Mouse (Mus musculus) liver, embryonic 12.5 days (tissue): ENCODE data around the gene Unc5c. TPM values are rescaled to one million over a fixed set of nuclear protein-coding genes. Genes with fewer than 3 reads are reported as not detected.

Source experiments
- ATAC-seq: fragments of 200-750 bp; cut with Nextera tagmentation; 2 replicates; pipeline ENCODE4 v1.8.0; 2017; ENCODE audit warnings: moderate number of reproducible peaks, mild to moderate bottlenecking, moderate library complexity
- H3K27ac ChIP-seq: fragments of 300-500 bp; sonication (generic); 2 replicates; pipeline ENCODE4 v1.5.1; 2016; ENCODE audit warnings: mild to moderate bottlenecking
- H3K27me3 ChIP-seq: fragments of 300-500 bp; sonication (generic); replicated peaks from 2 replicates; pipeline ENCODE4 v1.6.1; 2016; ENCODE audit warnings: mild to moderate bottlenecking, moderate library complexity
- H3K36me3 ChIP-seq: fragments of 300-500 bp; sonication (generic); 2 replicates; pipeline ENCODE4 v1.6.1; 2016; ENCODE audit warnings: mild to moderate bottlenecking, moderate library complexity
- H3K4me1 ChIP-seq: fragments of 300-500 bp; sonication (generic); 2 replicates; pipeline ENCODE4 v1.6.1; 2016
- H3K4me2 ChIP-seq: fragments of 300-500 bp; sonication (generic); 2 replicates; pipeline ENCODE4 v1.6.1; 2016; ENCODE audit warnings: mild to moderate bottlenecking, moderate library complexity
- H3K4me3 ChIP-seq: fragments of 300-500 bp; sonication (generic); 2 replicates; pipeline ENCODE4 v1.5.1; 2016; ENCODE audit warnings: mild to moderate bottlenecking, moderate library complexity
- H3K9ac ChIP-seq: fragments of 300-500 bp; sonication (generic); 2 replicates; pipeline ENCODE4 v1.6.1; 2016; ENCODE audit warnings: mild to moderate bottlenecking, moderate library complexity
- H3K9me3 ChIP-seq: fragments of 300-500 bp; sonication (generic); replicated peaks from 2 replicates; pipeline ENCODE4 v1.6.1; 2016; ENCODE audit warnings: mild to moderate bottlenecking, moderate library complexity
- WGBS: fragments of 180-500 bp; shearing (Covaris S2); methylation state at CpG from one replicate; pipeline ENCODE4 v1.1.7; 2016; ENCODE audit not compliant: insufficient replicate concordance; 5-methylcytosine and 5-hydroxymethylcytosine counted together
- polyA plus RNA-seq: library from polyadenylated mRNA; unstranded; fragments of >200 nt; fragmentation: Nextera tagmentation; extraction: Ambion mirVana; gene quantifications from 2 replicates; pipeline ENCODE4 v1.2.1, GENCODE M21; 2016

Unc5c gene
- polyA plus RNA-seq, 1 experiment from 2014 or later = 1.1 TPM

DNA sequence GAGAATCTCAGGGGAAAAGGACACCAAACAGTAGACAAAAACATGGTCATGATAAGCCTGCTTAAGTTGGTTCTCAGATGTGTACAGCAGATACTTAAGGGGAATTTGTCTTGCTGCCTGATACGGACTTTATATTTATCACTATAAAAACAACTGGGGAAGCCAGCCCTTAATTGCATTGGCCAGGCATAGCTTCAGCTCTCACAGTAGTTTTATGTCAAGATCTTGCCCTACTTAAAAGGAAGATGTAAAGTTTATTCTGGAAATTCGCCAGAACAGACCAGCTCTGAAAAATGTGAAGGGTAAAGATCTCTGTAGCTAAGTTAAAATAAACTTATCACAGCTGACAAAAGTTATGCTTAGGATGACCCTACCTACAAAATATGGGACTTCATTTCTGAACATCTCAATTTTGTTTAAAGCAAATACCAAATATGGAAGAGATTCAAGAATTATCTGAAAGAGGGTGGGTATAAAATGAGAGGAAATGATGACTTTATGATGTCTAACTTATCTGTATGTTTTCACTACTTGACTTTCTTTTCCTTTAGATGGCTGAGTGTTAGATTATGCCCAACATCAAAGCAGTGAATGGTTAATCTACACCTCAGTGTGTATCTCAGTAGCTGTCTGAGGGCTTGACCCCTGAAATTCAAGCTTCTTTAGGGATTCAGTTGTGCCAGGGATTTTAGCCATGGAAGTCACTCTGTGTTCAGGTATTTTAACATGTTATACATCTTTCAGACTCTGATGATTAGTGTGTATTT lies 18.8 kb downstream of the Unc5c start:
- H3K36me3 ChIP-seq = no peaks in the 10 kb centered on the region
- no peaks in the 10 kb centered on the region for H3K9me3 ChIP-seq
- no peak for ATAC-seq
- no peak overlapping the region for H3K4me3 ChIP-seq
- H3K9ac ChIP-seq = no peak overlapping the region
- H3K27ac ChIP-seq = no peak overlapping the region
- WGBS = 57% methylated on average over 2 of the region's 2 CpGs
- H3K4me2 ChIP-seq = no peak overlapping the region
- no peaks in the 10 kb centered on the region for H3K27me3 ChIP-seq
- no peaks in the 10 kb centered on the region for H3K4me1 ChIP-seq

DNA sequence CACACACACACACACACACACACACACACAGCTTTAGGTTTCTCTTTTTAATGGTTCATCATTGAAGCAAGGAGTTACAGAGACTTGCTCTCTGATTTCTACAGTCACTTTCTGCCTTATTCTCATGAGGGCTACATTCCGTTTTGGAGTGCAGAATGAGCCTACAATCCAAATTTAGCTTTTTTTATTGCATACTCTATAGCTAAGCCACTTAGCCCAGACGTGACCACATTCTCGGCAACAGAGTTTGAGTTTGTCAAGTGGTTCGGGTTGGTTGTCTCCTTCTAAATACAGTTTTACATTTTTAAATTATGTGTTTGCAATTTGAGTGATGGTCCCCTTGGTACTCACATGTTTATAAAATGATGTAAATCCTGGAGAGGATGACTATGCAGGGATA lies 20.2 kb downstream of the Unc5c start:
- Histone ChIP-seq H3K9ac (no peak overlapping the region), H3K36me3 (no peaks in the 10 kb centered on the region), H3K9me3 (no peaks in the 10 kb centered on the region), H3K4me2 (no peak overlapping the region), H3K27me3 (no peaks in the 10 kb centered on the region), H3K27ac (no peak overlapping the region), H3K4me3 (no peak overlapping the region), H3K4me1 (no peaks in the 10 kb centered on the region)
- 66% methylated on average over 4 of the region's 4 CpGs for WGBS
- no peak for ATAC-seq

DNA sequence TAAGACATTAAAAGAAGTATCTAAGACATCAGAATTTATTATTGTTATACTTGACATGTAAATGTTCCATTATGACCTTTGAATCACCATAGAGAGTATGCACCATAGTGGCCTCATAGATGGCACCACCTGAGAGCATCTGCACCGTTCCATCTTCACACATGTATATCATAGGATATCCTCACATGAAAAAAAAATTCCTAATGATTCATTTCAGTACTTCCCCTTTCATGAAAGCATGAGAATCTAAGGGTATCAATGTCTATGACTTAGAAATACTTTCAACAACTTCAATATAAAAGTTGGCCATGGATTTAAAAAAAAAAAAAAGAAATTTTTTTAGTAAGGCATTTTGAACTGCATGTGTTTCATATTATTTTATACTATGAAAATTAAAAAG lies 25.6 kb downstream of the Unc5c start:
- Histone ChIP-seq H3K36me3 (no peaks in the 10 kb centered on the region), H3K27me3 (no peaks in the 10 kb centered on the region), H3K4me3 (no peak overlapping the region), H3K9ac (no peak overlapping the region), H3K4me1 (no peaks in the 10 kb centered on the region), H3K4me2 (no peak overlapping the region), H3K27ac (no peak overlapping the region), H3K9me3 (no peaks in the 10 kb centered on the region)
- 66% methylated on average over 1 of the region's 1 CpGs for WGBS
- ATAC-seq = no peak

DNA sequence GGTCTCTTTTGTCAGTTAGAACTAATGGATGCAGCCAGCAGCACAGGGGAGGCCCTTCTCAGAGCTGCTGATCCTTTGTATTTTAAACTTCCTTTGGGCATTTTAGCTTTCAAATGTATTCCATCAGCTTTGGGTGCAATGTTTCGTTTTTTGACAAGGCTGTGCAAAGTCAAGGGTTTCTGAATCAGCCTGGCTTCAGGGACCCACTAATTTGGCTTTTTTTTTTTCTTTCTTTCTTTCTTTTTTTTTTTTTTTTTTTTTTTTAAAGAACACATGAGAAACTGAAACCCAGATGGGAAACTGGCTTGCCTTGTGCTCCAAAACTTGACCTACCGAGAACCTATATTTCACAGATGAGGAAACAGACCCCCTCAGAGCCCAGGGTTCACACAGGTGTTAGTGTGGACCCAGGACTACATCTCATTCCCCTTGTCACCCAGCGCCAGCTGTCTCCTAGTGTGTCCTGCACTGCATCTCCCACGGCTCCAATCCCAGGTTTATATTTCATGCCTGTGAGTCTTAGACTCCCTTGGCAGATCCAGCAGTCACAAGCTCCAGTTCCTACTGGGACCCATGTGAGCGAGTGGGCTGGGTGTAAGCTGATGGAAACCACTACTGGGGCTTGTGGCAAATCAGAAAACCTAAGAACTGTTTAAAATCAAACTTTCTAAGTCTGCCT lies 26.4 kb downstream of the Unc5c start:
- 53% methylated on average over 5 of the region's 5 CpGs for WGBS
- H3K4me2 ChIP-seq = no peak overlapping the region
- H3K36me3 ChIP-seq = no peaks in the 10 kb centered on the region
- no peaks in the 10 kb centered on the region for H3K4me1 ChIP-seq
- no peaks in the 10 kb centered on the region for H3K27me3 ChIP-seq
- no peak overlapping the region for H3K27ac ChIP-seq
- H3K4me3 ChIP-seq = no peak overlapping the region
- ATAC-seq = no peak
- no peak overlapping the region for H3K9ac ChIP-seq
- H3K9me3 ChIP-seq = no peaks in the 10 kb centered on the region

DNA sequence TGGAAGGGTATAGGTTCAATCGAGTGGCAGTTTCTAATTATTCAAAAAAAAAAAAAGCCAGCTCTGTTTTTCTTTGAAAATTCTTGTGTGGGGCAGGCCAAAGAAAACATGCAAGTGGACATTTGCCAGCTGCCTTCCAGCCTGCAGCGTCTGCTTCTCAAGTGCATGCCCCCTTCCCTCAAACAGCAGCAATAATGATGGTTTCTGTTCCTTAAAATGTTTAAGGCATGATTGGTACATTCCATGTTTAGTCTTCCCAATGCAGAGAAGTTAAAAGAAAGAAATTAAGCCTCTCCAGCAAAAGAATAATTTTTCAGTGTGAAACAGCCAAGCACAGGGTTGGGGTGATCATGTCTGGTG lies 26.9 kb downstream of the Unc5c start:
- Histone ChIP-seq H3K4me3 (no peak overlapping the region), H3K4me2 (no peak overlapping the region), H3K9me3 (no peaks in the 10 kb centered on the region), H3K27ac (no peak overlapping the region), H3K36me3 (no peaks in the 10 kb centered on the region), H3K4me1 (no peaks in the 10 kb centered on the region), H3K9ac (no peak overlapping the region), H3K27me3 (no peaks in the 10 kb centered on the region)
- ATAC-seq = no peak
- WGBS = 33% methylated on average over 2 of the region's 2 CpGs

DNA sequence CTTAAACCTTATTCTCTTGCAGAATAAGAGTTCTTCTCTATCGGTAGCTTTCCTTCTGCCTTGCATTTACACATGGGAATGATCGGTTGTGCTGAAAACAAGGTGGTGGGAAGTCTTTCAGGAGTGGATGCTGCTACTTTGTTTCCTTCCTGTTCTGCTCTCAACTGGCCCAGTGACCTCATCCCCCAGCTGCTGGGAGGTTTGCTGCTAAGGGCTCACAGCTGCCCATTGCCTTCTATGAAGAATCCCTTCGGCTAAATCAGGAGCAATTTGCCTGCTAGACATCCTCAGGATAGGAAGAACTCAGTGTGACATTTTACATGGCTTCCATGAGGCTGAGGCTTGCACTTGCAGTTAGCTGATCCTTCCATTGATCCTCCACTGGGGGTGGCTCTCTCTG lies 28.0 kb downstream of the Unc5c start:
- no peaks in the 10 kb centered on the region for H3K4me1 ChIP-seq
- no peak overlapping the region for H3K4me3 ChIP-seq
- no peaks in the 10 kb centered on the region for H3K36me3 ChIP-seq
- no peaks in the 10 kb centered on the region for H3K27me3 ChIP-seq
- WGBS = 36% methylated on average over 3 of the region's 3 CpGs
- no peak for ATAC-seq
- no peak overlapping the region for H3K27ac ChIP-seq
- no peak overlapping the region for H3K4me2 ChIP-seq
- no peaks in the 10 kb centered on the region for H3K9me3 ChIP-seq
- H3K9ac ChIP-seq = no peak overlapping the region

DNA sequence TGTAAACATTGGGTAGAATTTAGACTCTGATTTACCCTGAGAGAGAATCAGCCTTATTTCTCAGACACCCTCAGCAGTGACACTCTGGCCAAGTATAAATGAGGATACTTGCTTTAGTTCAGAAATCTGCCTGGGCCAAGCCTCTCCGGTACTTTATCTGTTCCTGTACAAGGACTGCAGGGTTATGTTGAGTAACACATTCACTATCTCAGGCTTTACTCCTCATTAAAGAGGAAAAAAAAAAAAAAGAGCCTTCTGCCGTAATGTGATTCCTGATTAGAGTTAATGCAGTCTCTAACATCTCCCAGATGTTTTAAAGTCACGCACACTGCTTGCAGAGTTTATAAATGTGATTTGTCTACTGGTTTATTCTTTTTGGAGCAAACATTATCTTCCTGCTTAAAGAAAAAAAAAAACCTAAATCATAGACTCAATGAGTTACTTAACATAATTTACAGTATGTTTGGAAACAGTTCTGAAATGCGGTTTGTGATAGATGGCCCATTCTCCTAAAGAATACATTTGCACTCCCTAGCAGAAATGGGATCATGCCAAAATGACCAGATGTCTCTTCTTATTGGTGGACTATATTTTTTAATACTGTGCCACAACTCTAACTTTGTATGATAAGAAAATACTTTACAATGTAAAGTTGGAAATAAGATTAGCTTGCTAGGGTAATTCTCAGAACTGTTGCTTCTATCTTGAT lies 33.5 kb downstream of the Unc5c start:
- Histone ChIP-seq H3K9me3 (no peaks in the 10 kb centered on the region), H3K4me2 (no peak overlapping the region), H3K9ac (no peak overlapping the region), H3K27ac (no peak overlapping the region), H3K36me3 (no peaks in the 10 kb centered on the region), H3K4me1 (no peaks in the 10 kb centered on the region), H3K27me3 (no peaks in the 10 kb centered on the region), H3K4me3 (no peak overlapping the region)
- 61% methylated on average over 4 of the region's 4 CpGs for WGBS
- no peak for ATAC-seq

DNA sequence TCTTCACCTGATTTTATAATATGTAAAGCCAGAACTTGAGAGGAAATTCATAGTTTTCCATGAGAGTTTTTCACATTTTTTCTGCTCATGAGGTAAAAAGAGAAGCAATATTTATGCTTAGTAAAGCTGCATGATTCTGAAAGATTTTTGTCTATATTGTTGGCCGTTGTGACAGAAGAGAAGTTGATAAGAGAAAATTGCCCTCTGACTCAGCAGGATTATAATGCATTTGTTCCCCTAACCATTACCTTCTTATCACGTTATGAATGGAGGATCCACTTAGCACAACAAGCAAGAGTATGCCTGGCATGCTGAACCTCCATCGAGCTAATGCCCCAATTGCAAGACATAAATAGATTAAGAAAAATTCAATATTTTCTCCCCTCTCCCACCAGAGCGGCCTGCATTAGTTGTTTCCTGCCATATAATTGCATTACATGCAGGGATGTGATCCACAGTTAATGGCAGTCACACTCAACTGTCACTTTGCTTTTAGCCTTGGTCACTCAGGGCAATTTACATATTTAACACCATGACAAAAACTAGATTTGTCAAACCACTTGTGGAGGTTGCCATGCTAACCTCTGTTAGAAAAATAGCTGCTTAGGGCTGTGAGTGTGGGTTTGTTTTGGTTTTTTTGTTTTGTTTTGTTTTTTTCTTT lies 37.0 kb downstream of the Unc5c start:
- Histone ChIP-seq H3K9ac (no peak overlapping the region), H3K9me3 (no peaks in the 10 kb centered on the region), H3K27ac (no peak overlapping the region), H3K27me3 (no peaks in the 10 kb centered on the region), H3K4me1 (no peaks in the 10 kb centered on the region), H3K4me2 (no peak overlapping the region), H3K4me3 (no peak overlapping the region), H3K36me3 (no peaks in the 10 kb centered on the region)
- ATAC-seq = no peak
- WGBS = 42% methylated on average over 4 of the region's 4 CpGs

DNA sequence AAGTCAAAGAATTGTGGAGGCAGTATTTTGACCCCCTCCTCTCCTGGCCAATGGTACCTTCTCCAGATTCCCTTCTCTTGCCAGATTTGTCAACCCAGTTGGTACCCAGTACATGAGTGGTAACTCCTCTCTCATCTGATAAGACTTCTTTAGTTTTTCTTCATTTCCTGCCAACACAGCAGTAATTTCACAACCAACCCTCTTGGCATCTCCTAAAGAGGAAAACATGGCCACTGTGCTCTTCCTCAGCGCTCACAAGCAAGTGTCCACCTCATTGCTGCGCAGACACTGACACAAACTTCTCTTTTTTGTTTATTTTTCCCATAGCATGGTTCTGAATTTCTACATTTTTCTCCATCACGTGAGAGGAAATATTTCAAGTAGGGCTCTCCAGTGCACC lies 38.3 kb downstream of the Unc5c start:
- H3K27ac ChIP-seq = no peak overlapping the region
- no peak for ATAC-seq
- WGBS = 68% methylated on average over 3 of the region's 3 CpGs
- no peak overlapping the region for H3K4me3 ChIP-seq
- no peaks in the 10 kb centered on the region for H3K9me3 ChIP-seq
- H3K9ac ChIP-seq = no peak overlapping the region
- no peak overlapping the region for H3K4me2 ChIP-seq
- H3K36me3 ChIP-seq = no peaks in the 10 kb centered on the region
- H3K4me1 ChIP-seq = no peaks in the 10 kb centered on the region
- H3K27me3 ChIP-seq = no peaks in the 10 kb centered on the region

DNA sequence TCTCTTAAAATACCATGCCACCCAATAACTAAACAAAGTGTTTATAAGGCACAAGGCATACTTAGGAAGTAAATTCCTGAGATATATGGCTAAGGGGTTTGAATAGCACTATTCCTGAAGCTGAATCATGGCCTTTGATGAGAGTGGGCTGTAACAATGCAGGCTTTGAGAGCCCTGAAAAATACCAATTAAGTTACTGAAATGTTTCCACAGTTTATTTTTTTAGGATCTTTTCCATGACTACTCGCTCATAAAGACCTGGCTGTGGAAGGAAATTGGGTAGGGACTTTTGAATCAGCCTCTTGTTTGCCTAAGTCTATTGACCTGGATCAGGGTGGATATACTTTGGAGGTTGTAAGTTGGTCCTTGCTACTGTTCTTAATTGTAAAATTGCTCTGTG lies 44.8 kb downstream of the Unc5c start:
- Histone ChIP-seq H3K9me3 (no peaks in the 10 kb centered on the region), H3K4me1 (no peaks in the 10 kb centered on the region), H3K4me3 (no peak overlapping the region), H3K36me3 (no peaks in the 10 kb centered on the region), H3K4me2 (no peak overlapping the region), H3K27me3 (no peaks in the 10 kb centered on the region), H3K27ac (no peak overlapping the region), H3K9ac (no peak overlapping the region)
- no peak for ATAC-seq
- 53% methylated on average over 1 of the region's 1 CpGs for WGBS

DNA sequence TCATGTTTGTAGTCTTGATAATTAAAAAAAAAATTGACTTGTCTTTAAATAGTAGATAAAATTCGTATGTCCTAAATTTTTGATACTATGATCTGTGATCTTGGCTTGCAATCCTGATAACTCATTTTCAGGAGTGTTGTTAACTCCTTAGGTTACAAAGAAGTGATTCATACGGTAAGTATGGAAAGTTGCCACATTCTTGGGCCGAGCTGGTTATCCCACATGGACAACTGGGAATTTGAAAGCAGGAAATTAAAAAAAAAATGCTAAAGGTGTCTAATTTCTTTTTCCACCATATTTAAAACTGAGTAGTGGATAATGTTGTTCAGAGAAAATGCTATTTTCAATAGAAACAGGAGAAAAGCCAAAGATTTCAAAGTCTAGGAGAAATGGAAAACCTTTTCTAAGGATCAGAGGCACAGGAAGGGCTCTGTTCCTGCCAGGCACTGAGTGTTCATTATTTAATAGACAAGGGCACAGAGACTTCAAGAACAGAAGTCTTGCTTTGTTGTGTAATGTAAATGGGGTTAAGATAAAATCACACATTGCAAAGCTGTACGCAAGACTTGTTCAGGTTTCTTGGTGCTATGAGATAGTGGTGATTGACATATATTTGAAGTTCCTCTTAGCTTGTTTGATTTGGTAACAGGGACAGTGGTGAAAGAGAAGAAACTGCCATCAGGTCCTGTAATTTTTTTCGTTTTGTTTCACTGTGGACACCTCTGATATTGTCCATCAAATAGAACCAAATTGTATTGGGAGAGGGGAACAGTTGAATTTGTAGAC lies 46.4 kb downstream of the Unc5c start:
- ATAC-seq = no peak
- WGBS = 48% methylated on average over 5 of the region's 5 CpGs
- Histone ChIP-seq H3K4me1 (no peaks in the 10 kb centered on the region), H3K9me3 (no peaks in the 10 kb centered on the region), H3K27me3 (no peaks in the 10 kb centered on the region), H3K36me3 (no peaks in the 10 kb centered on the region), H3K4me3 (no peak overlapping the region), H3K9ac (no peak overlapping the region), H3K4me2 (no peak overlapping the region), H3K27ac (no peak overlapping the region)
